Mouse (Mus musculus) lung, postnatal 25 days (tissue): ENCODE results near the gene Tfip11.
A peak's percentile ranks its signal among the peaks of the same experiment; 100 is the strongest.

ENCODE experiments used
- DNase-seq: peaks from one replicate; pipeline ENCODE4 v3.0.0; 2022; ENCODE audit warnings: low spot score

The Tfip11 gene

DNA sequence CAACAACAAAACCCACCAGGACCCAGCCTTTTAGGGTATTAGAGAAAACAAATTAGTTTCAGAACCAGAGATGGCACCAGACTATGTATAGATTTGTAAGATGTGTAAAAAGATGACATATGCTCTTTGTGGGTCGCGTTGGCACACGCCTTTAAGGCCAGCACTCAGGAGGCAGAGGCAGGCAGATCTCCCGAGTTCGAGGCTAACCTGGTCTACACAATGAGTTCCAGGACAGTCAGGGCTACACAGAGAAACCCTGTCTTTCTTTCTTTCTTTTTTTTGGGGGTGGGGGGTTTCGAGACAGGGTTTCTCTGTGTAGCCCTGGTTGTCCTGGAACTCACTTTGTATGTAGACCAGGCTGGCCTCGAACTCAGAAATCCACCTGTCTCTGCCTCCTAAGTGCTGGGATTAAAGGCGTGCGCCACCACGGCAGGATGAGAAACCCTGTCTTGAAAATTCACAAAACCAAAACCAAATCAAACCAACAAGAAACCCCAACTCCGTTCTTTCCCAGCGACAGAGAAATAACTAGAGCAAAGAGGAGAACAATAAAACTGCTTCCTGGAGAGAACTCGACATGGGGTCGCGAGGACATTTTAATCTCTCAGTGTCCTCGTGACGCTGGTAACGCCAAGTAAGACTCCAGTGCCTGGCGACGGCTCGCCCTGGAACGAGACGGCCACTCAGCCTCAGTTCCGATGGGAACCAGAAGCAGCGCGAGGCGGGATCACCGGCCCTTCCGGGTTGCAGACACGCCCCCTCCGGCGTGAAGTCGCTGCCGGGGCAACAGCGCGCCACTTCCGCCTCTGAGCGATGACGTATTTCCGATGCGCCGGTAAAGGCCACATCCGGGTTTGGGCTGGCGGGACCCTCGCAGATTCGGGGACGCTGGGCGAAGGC lies at the start of gene Tfip11:
Gene Tfip11 (plus strand): TSS at position 813 of the 900 bp plus-strand sequence.
- peak; percentile 96 for DNase-seq

DNA sequence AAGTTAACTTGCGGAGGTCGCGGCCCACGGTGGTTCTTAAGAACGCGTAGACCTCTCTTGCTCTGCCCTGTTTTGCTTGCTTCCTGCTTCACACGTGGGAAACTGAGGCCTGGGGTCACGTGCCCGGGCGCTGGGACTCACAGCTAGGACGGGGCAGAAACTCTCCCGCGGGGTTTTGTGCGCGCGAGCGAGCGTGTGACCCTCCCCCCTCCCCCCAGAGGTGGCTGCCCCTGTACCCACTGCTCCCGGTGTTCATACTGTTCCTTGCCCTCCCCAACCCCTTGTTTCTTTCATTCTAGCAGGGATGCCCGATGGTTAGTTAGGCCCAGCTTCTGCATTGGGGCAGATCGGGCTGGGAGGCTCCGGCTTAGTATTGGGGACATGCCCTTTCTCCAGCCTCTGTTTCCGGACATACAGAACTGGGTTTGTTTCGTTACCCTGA lies 49.2 kb upstream of the Tfip11 start:
- no peak for DNase-seq

- DNase-seq = no peak
Measured at GRCm38 (mm10) chr5:112277906-112278470, 48.2 kb upstream of the Tfip11 start.

DNA sequence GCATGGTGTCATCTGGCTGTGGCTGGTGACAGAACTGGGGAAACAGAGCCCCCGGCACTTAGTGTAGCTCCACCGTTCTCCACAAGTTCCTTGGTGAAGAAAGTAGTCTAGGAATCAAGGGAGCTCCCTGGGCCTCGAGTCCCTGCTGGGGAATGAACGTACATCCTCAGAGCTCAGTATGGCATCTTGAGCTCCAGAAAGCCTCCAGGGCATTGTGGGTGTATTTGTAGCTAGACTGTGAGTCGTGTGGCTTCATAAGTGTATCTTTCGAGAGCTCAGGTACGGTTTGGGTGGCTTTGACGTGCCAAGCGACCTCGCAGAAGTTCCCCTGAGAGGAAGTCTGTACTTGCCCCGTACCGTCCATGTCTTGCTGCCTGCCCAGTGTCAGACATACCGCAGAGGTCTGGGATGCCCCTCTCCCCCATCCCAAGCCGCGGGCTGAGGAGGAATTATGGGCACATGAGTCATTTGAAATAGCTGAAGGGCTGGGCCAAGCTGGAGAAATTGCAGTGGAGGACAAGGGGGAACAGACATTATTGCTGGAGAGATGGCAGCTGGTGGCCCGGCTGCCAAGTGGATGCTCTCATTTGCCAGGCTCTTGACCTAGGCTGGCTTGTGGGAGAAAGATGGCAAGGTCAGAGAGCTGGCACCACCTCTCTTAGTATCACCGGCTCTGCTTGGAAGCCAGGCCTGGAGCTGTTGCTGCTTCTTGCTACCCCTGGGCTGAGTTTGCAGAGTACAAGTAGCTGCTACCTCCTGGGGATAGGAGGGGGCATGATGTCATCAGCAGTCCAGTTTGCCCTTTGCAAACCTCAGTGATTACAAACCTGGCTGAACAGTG lies 46.8 kb upstream of the Tfip11 start:
- DNase-seq = no peak

- DNase-seq = no peak
Measured at GRCm38 (mm10) chr5:112280151-112280550, 46.0 kb upstream of the Tfip11 start.

GRCm38 (mm10) chr5:112280863-112281660 lies 45.1 kb upstream of the Tfip11 start:
- no peak for DNase-seq

- DNase-seq = no peak
Measured at GRCm38 (mm10) chr5:112281676-112282075, 44.5 kb upstream of the Tfip11 start.

- no peak for DNase-seq
Measured at GRCm38 (mm10) chr5:112282123-112282779, 43.9 kb upstream of the Tfip11 start.

DNA sequence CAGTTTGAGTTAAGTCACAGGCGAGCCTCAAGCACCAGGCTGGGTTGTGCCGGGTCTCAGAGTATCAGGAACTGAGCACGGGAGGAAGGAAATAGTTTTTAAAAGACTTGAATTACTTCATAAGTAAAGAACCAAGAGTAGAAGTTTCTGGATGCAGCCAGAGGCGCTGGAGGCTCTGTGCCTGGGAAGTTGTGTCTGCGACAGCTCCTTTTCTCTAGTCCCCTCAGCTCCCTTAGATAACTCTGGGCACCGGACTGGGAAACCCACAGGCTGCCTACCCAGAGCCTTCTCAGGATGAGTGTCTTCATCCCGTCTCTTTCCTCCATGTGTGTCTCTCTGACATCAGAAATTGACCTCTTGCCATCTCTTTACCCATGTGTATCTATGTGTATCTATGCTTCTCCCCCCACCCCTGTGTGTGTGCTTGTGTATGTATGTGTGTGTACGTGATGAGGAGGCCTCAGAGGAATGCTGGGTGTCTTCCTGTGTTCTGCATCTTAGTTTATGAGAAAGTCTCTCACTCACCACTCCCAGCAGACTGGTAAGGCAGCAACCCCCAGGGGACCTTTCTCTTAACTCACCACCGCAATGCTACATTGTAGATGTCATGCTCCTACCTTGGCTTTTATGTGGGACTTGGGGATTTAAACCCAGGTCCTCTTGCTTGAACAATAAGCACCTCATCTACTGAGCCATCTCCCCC lies 43.2 kb upstream of the Tfip11 start:
- DNase-seq = no peak

DNA sequence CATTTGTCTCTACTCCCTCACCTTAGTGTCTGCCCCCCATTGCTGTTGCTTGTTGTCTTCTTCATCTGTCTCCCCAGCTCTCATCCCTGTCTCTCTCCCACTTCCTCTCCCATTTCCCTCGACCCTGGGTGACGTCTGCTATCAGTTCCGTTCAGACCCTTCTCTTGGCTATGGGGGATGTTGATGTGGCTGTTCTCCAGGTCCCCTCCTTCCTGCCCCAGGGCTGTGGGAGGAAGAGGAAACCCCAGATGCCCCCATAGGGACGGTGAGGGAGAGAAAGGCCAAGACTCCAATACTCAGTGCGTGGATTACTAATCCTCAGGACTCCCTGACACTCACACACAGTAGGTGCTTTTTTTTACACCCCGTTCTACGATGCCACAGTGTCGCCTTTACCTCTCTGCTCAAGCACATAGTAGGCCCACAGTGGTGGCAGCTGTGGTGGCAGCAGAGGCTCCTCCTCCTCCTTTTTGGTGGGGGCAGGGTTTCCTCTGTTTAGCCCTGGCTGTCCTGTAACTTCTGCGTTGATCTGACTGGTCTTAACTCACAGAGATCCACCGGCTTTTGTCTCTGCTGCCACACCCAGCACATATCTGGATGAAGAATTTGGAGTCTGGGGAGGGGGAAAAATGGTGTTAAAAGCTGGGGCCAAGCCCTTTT lies 42.5 kb upstream of the Tfip11 start:
- DNase-seq = peak; percentile 79

DNA sequence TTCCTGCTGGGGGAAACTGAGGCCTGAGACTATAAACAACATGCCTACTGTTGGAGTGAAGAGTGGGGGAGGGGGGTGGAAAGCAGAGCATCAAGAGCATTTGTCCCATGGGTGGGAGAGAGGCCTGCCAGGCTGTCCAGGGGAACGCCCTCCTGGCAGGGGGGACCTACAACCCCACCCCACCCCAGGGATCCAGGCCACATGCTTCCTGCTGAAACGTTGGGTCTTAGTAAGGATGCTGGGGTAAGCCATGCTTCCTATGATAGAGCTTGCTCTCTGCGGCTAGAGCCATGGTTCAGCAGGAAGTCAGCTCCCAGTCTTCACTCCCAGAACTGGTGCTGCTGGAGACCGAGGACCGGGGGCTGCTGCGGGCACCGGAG lies 42.0 kb upstream of the Tfip11 start:
- DNase-seq = no peak

GRCm38 (mm10) chr5:112285548-112286085 lies 40.5 kb upstream of the Tfip11 start:
- DNase-seq = no peak

- DNase-seq = no peak
Measured at GRCm38 (mm10) chr5:112286608-112286983, 39.6 kb upstream of the Tfip11 start.

DNA sequence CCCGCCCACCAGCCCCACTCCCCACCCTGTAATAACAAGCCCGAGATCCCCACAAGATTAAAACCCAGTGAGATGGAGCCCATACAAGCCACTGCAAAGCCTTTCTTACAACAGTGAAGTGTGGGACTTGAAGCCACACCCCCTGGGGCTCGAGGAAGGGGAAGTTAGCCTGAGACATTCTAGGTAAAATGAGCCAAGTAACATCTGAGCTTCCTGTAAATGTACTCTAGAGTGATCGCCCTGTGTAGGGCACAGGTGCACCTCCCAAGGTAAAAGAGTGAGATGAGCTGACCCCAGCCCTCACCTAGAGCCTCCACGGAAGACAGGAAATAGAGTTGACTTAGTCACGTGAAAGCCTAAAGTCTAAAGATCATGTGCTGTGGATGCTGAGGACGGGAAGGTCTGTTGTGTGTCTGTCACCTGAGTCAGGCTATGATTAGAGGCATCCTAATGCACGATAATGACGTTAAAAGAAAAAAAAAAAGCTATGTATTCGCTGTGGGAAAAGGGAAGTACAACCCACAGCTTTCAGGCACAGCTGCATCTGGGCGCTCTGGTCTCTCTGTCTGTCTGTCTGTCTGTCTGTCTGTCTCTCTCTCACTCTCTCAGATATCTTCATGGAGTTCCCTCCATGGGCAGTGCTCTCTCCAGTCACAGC lies 39.0 kb upstream of the Tfip11 start:
- DNase-seq = no peak

- no peak for DNase-seq
Measured at GRCm38 (mm10) chr5:112287652-112288051, 38.5 kb upstream of the Tfip11 start.

DNA sequence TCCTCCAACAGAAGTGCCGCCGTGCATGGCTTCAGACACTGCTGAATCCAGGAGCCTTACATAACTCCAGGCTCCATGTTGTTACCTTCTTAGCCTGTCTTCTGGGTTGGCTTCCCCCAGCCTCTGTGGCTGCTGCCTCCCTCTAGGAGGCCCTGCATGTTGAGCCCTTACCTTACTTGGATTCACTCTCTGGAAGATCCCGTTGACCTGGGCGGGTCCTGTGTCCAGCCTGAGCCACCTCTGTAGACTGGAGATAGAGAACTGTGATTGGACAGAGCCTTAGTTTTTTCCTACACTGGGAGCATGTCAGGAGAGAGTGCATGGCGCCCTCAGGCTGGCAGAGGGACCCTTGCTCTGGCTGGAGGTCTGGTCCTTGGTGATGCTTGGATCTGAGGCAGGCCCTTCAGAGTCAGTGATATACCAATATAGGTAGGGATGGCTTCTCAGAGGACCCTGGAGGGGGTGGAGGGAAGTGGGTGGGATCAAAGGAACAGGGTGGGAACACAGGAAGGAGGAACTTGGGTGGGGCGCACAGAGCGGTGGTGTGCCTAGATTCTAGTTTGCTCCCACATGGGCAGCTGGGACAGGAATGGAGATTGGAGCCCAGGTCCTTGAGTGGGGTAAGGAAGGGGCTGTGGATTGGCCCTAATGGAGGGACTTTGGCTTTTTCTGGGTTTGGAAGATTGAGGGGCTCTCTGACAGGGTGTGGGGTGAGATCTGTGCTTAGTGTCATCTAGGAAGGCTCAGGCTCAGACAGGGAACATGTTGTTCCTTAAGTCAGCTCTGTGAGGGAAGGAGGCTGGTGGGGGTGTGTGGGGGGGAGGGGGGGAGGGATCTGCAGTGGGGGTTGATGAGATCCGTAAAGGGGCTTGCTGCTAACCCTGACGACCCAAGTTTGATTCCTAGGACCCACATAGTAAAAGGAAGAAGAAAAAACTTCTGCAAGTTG lies 37.7 kb upstream of the Tfip11 start:
- DNase-seq = no peak

DNA sequence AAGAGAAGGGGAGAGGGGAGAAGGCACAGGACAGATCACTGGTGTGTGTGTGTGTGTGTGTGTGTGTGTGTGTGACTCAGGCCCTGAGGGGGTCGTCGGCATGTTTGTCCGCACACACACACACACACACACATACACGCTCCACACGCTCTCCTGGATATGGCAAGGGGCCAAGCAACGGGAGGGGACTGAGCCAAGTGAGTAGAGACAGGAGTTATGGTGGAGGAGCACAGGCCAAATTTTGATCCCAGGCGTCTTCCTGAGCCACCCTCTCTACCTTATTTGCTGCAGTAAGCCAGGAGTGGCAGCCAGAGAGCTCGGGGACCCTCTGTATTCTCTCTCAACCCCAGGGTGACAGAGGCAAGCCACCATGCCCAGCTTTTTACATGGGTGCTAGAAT lies 36.9 kb upstream of the Tfip11 start:
- no peak for DNase-seq
